Mouse (Mus musculus): ENCODE measurements around the gene Entr1.

- no peak for TF ChIP-seq CTCF (IDR thresholded peaks at IDR 0.05; ENCODE audit: low read depth, low read length)
- TF ChIP-seq EP300 (IDR thresholded peaks at IDR 0.05; ENCODE audit: insufficient read depth, low read depth, low read length): no peak
Observed at GRCm38 (mm10) chr2:26401023-26401422, 11.9 kb upstream of the Entr1 start.
